In genomic region chr16:26106618-26107017, GRCm38 (mm10) we compare ENCODE assay signal across 15 mouse cellular contexts. TPM values are rescaled to one million over a fixed set of nuclear protein-coding genes. Genes with fewer than 3 reads are reported as not detected.
DNase-seq lines count a peak whose midpoint lies in the region; ATAC-seq and TF ChIP-seq lines count a peak whose summit lies in the region.
"Had no signal": no experiment of that assay in that cellular context is flagged by ENCODE, and none has a peak within 500 bp of the region (broad histone marks: within the 10 kb centered on the region; RNA-seq: fewer than 3 reads in every experiment).

No protein-coding gene starts in this region.

- 68% methylated on average over 5 of the region's 5 CpGs for WGBS in heart, embryonic 11.5 days (ENCODE audit: insufficient replicate concordance)
- 63% methylated on average over 5 of the region's 5 CpGs for WGBS in heart, adult 2 months
- 60% methylated on average over 5 of the region's 5 CpGs for WGBS in kidney, adult 2 months
- 70% methylated on average over 5 of the region's 5 CpGs for WGBS in limb, embryonic 12.5 days
- 75% methylated on average over 5 of the region's 5 CpGs for WGBS in forebrain, embryonic 14.5 days

- H3K79me2 ChIP-seq in heart, adult 2 months (replicated peaks; ENCODE audit: control insufficient read depth, insufficient read depth, low read length) = no peaks in the 10 kb centered on the region

- H3K27ac ChIP-seq in heart, embryonic 11.5 days (ENCODE audit: low read depth, low read length) = no peak overlapping the region
- H3K27ac ChIP-seq in heart, adult 2 months = no peak overlapping the region
- peak overlapping the region; percentile 92 for H3K27ac ChIP-seq in kidney, adult 2 months (ENCODE audit: insufficient read depth, low read depth, low read length)
- H3K27ac ChIP-seq in limb, embryonic 12.5 days = peak overlapping the region; percentile 92
- no peak overlapping the region for H3K27ac ChIP-seq in forebrain, embryonic 14.5 days (ENCODE audit: low read depth, low read length)
- H3K27ac ChIP-seq: forebrain, embryonic 15.5 days; neural tube, embryonic 12.5 days had no signal

- no peak for ATAC-seq in heart, embryonic 11.5 days (replicated peaks; ENCODE audit: insufficient number of reproducible peaks, low FRiP score, low TSS enrichment)
- no peak for ATAC-seq in Patski
- ATAC-seq in limb, embryonic 12.5 days (ENCODE audit: insufficient number of reproducible peaks, insufficient read depth, low FRiP score, low TSS enrichment, low read depth) = no peak
- ATAC-seq in forebrain, embryonic 14.5 days = no peak
- ATAC-seq in megakaryocyte progenitor cell, adult 5-6 weeks (replicated peaks; ENCODE audit: poor library complexity) = no peak

- intact Hi-C loops in heart, adult 2 months (cut with DNase I) = loop anchor here (5.0 kb wide), 2 partner anchors 79 to 119 kb away; no protein-coding TSS in a partner anchor

- no peaks in the 10 kb centered on the region for H3K9me3 ChIP-seq in heart, embryonic 11.5 days (replicated peaks; ENCODE audit: control insufficient read depth, low read length)
- H3K9me3 ChIP-seq in limb, embryonic 12.5 days = no peaks in the 10 kb centered on the region
- no peaks in the 10 kb centered on the region for H3K9me3 ChIP-seq in forebrain, embryonic 14.5 days (replicated peaks; ENCODE audit: control insufficient read depth, low read length)
- H3K9me3 ChIP-seq: forebrain, embryonic 15.5 days; hindbrain, embryonic 15.5 days; neural tube, embryonic 12.5 days had no signal

- no peak for DNase-seq in heart, adult 2 months
- no peak for DNase-seq in kidney, adult 2 months
- DNase-seq in kidney, postnatal 10 days = no peak
- DNase-seq in Patski (ENCODE audit: low read depth, low spot score) = no peak
- no peak for DNase-seq in forebrain, embryonic 14.5 days (ENCODE audit: low spot score)
- DNase-seq: adrenal gland, postnatal 25 days; cerebellum, postnatal 25 days; liver, postnatal 0 days; thymus, postnatal 25 days had no signal

- peaks cover 3% of the 10 kb centered on the region; the same call in 1 of the 2 replicates for H3K36me3 ChIP-seq in heart, embryonic 11.5 days (ENCODE audit: control insufficient read depth, insufficient read depth, low read length)
- H3K36me3 ChIP-seq in heart, adult 2 months (ENCODE audit: control insufficient read depth, insufficient read depth, low read length) = no peaks in the 10 kb centered on the region
- H3K36me3 ChIP-seq in kidney, adult 2 months (ENCODE audit: control insufficient read depth, insufficient read depth, low read length) = no peaks in the 10 kb centered on the region
- H3K36me3 ChIP-seq in limb, embryonic 12.5 days = no peaks in the 10 kb centered on the region
- no peaks in the 10 kb centered on the region for H3K36me3 ChIP-seq in forebrain, embryonic 14.5 days (ENCODE audit: control insufficient read depth, insufficient read depth, low read length)
- H3K36me3 ChIP-seq: forebrain, embryonic 15.5 days; hindbrain, embryonic 15.5 days; neural tube, embryonic 12.5 days had no signal

- no peak overlapping the region for H3K9ac ChIP-seq in heart, embryonic 11.5 days (ENCODE audit: low read depth, low read length)
- H3K9ac ChIP-seq in heart, adult 2 months (ENCODE audit: low read depth, low read length) = no peak overlapping the region
- H3K9ac ChIP-seq in limb, embryonic 12.5 days (replicated peaks) = no peak overlapping the region
- H3K9ac ChIP-seq in forebrain, embryonic 14.5 days (ENCODE audit: low read length) = no peak overlapping the region
- H3K9ac ChIP-seq: hindbrain, embryonic 15.5 days; liver, postnatal 0 days had no signal

- peak overlapping the region; percentile 68 for H3K4me2 ChIP-seq in heart, embryonic 11.5 days
- H3K4me2 ChIP-seq in limb, embryonic 12.5 days = peak overlapping the region; percentile 76; the same call in 1 of the 2 replicates
- H3K4me2 ChIP-seq in forebrain, embryonic 14.5 days (ENCODE audit: low read length) = no peak overlapping the region; the same call in 1 of the 2 replicates

- no peak for TF ChIP-seq EP300 in heart, adult 2 months (IDR thresholded peaks at IDR 0.05; ENCODE audit: insufficient read depth, low read depth, low read length)

- in situ Hi-C loops in Patski (cut with MboI; ENCODE audit: low pct_unique_long_range_greater_than_20kb) = loop anchor here (10.0 kb wide), 1 partner anchor 82 kb away; no protein-coding TSS in a partner anchor

- TF ChIP-seq CTCF in heart, adult 2 months (IDR thresholded peaks at IDR 0.05) = no peak
- TF ChIP-seq CTCF in kidney, adult 2 months (conservative IDR thresholded peaks at IDR 0.05; ENCODE audit: insufficient read depth, insufficient read length, low read depth, low read length) = no peak
- peak; percentile 2 for TF ChIP-seq CTCF in Patski (IDR thresholded peaks at IDR 0.05)

- no peaks in the 10 kb centered on the region for H3K27me3 ChIP-seq in heart, embryonic 11.5 days (ENCODE audit: control insufficient read depth, insufficient read depth, low read length)
- no peaks in the 10 kb centered on the region; the same call in 1 of the 2 replicates for H3K27me3 ChIP-seq in heart, adult 2 months (ENCODE audit: control insufficient read depth, insufficient read depth, low read length)
- no peaks in the 10 kb centered on the region for H3K27me3 ChIP-seq in kidney, adult 2 months (replicated peaks; ENCODE audit: control insufficient read depth, insufficient read depth, low read length)
- H3K27me3 ChIP-seq in Patski = no peaks in the 10 kb centered on the region
- no peaks in the 10 kb centered on the region for H3K27me3 ChIP-seq in limb, embryonic 12.5 days
- H3K27me3 ChIP-seq in forebrain, embryonic 14.5 days (replicated peaks; ENCODE audit: control insufficient read depth, insufficient read depth, low read length) = no peaks in the 10 kb centered on the region
- H3K27me3 ChIP-seq: hindbrain, embryonic 15.5 days; neural tube, embryonic 12.5 days had no signal

- POLR2A ChIA-PET in Patski (lab: Charles Lee) = interaction anchor here (0.6 kb wide), 1 partner anchor 253 kb away, joined by 3 read pairs; no protein-coding TSS in a partner anchor

- no peak overlapping the region for H3K4me3 ChIP-seq in heart, embryonic 11.5 days (ENCODE audit: low read depth, low read length)
- H3K4me3 ChIP-seq in heart, adult 2 months = no peak overlapping the region
- no peak overlapping the region for H3K4me3 ChIP-seq in kidney, adult 2 months (ENCODE audit: insufficient read depth, low read depth, low read length)
- H3K4me3 ChIP-seq in limb, embryonic 12.5 days (replicated peaks) = no peak overlapping the region
- no peak overlapping the region for H3K4me3 ChIP-seq in forebrain, embryonic 14.5 days (ENCODE audit: low read depth, low read length)

- TF ChIP-seq POLR2A in heart, adult 2 months (IDR thresholded peaks at IDR 0.05; ENCODE audit: insufficient read depth, low read depth, low read length) = no peak
- TF ChIP-seq POLR2A in kidney, adult 2 months (IDR thresholded peaks at IDR 0.05; ENCODE audit: low read depth, low read length) = no peak

- CTCF ChIA-PET in Patski (lab: Charles Lee) = interaction anchor here (0.7 to 1.9 kb wide), 5 partner anchors 24 to 84 kb away, joined by 3 to 6 read pairs (median 3); no protein-coding TSS in a partner anchor

- peaks cover 6% of the 10 kb centered on the region for H3K4me1 ChIP-seq in heart, embryonic 11.5 days (ENCODE audit: control insufficient read depth, insufficient read depth, low read length)
- H3K4me1 ChIP-seq in heart, adult 2 months (ENCODE audit: control insufficient read depth, insufficient read depth, low read length) = peaks cover 2% of the 10 kb centered on the region; the same call in 1 of the 2 replicates
- peaks cover 16% of the 10 kb centered on the region; the same call in 1 of the 2 replicates for H3K4me1 ChIP-seq in kidney, adult 2 months (ENCODE audit: control insufficient read depth, insufficient read depth, low read length)
- H3K4me1 ChIP-seq in limb, embryonic 12.5 days (replicated peaks) = peaks cover 17% of the 10 kb centered on the region
- no peaks in the 10 kb centered on the region for H3K4me1 ChIP-seq in forebrain, embryonic 14.5 days (ENCODE audit: control insufficient read depth, insufficient read depth, low read length)

RNA-seq across cellular contexts. Expression of gene P3h2, which starts 1.0 kb away (rescaled TPM):
- 18.2 and 18.9 TPM in 2 replicates for polyA plus RNA-seq in heart, embryonic 11.5 days (2014; fragmentation: Nextera tagmentation; extraction: Ambion mirVana)
- total RNA-seq in heart, adult 2 months (2021) = 1 to 10 TPM; 4.2 to 4.3 TPM
- 1.2 and 1.6 TPM in 2 replicates for polyA plus RNA-seq in heart, adult 2 months (2012; rRNA removed)
- 54.0 and 60.1 TPM in 2 replicates for polyA plus RNA-seq in kidney, adult 2 months (2012; rRNA removed)
- polyA plus RNA-seq in Patski (2021) = 32.9 TPM
- polyA plus RNA-seq in limb, embryonic 12.5 days (2016; fragmentation: Nextera tagmentation; extraction: Ambion mirVana) = 2.0 and 3.1 TPM in 2 replicates
- polyA plus RNA-seq in forebrain, embryonic 14.5 days (2014; fragmentation: Nextera tagmentation; extraction: Ambion mirVana) = 0.22 and 0.51 TPM in 2 replicates
- total RNA-seq in megakaryocyte progenitor cell, adult 5-6 weeks (2015) = not detected in 2 replicates
- not detected in 2 replicates for total RNA-seq in megakaryocyte progenitor cell, adult 5-6 weeks (2017)

Comparison
In these comparisons a context has a peak if more than half of its experiments do, and no peak if none do; other contexts are left out.
1. H3K27ac ChIP-seq: peak in kidney, adult 2 months (single experiment) and limb, embryonic 12.5 days (single experiment); none in heart, embryonic 11.5 days (single experiment), heart, adult 2 months (single experiment) and forebrain, embryonic 14.5 days (single experiment).